Mouse (Mus musculus) stomach, embryonic 14.5 days (tissue): ENCODE measurements at regions not wholly inside any gene's neighbourhood (a gene's known extent, or its start where the extent isn't known, plus 50 kb on each side); places are given as distances from the start of the nearest gene placed in this dataset.
A peak's percentile ranks its signal among the peaks of the same experiment; 100 is the strongest.
"Not testable (repeated sequence)": the region's sequence is repeated elsewhere in the genome, so short reads cannot be mapped to it uniquely, and the experiment has no call there.

ENCODE experiments used
- ATAC-seq: fragments of 200-750 bp; cut with Nextera tagmentation; 2 replicates; pipeline ENCODE4 v1.8.0; 2017; ENCODE audit warnings: low read depth, moderate TSS enrichment; ENCODE audit not compliant: insufficient number of reproducible peaks, insufficient read depth, low FRiP score
- H3K27ac ChIP-seq: fragments of 300-500 bp; sonication (generic); 2 replicates; pipeline ENCODE4 v1.5.1; 2014; ENCODE audit warnings: mild to moderate bottlenecking, low read length, moderate library complexity, mixed read lengths
- H3K27me3 ChIP-seq: fragments of 300-500 bp; sonication (generic); 2 replicates; pipeline ENCODE4 v1.6.1; 2014; ENCODE audit warnings: low read length, control low read depth, mixed read lengths; ENCODE audit not compliant: control insufficient read depth, insufficient read depth
- H3K36me3 ChIP-seq: fragments of 300-500 bp; sonication (generic); 2 replicates; pipeline ENCODE4 v1.6.1; 2014; ENCODE audit warnings: mild to moderate bottlenecking, control low read depth, low read length, moderate library complexity, mixed read lengths; ENCODE audit not compliant: control insufficient read depth, insufficient read depth
- H3K4me1 ChIP-seq: fragments of 300-500 bp; sonication (generic); 2 replicates; pipeline ENCODE4 v1.6.1; 2014; ENCODE audit warnings: low read length, control low read depth, mixed read lengths; ENCODE audit not compliant: control insufficient read depth, insufficient read depth
- H3K4me2 ChIP-seq: fragments of 300-500 bp; sonication (generic); replicated peaks from 2 replicates; pipeline ENCODE4 v1.6.1; 2014; ENCODE audit warnings: low read depth, low read length, control low read depth
- H3K4me3 ChIP-seq: fragments of 300-500 bp; sonication (generic); 2 replicates; pipeline ENCODE4 v1.5.1; 2014; ENCODE audit warnings: low read depth, low read length, control low read depth
- H3K9ac ChIP-seq: fragments of 300-500 bp; sonication (generic); replicated peaks from 2 replicates; pipeline ENCODE4 v1.6.1; 2014; ENCODE audit warnings: low read depth, mild to moderate bottlenecking, control low read depth, low read length, moderate library complexity, mixed read lengths
- H3K9me3 ChIP-seq: fragments of 300-500 bp; sonication (generic); 2 replicates; pipeline ENCODE4 v1.6.1; 2016; ENCODE audit warnings: low read depth, low read length, control low read depth; ENCODE audit not compliant: control insufficient read depth
- WGBS: fragments of 180-500 bp; shearing (Covaris S2); extraction: QIAGEN DNeasy Blood & Tissue Kit; methylation state at CpG from one replicate; pipeline ENCODE4 v1.1.7; 2014; 5-methylcytosine and 5-hydroxymethylcytosine counted together

DNA sequence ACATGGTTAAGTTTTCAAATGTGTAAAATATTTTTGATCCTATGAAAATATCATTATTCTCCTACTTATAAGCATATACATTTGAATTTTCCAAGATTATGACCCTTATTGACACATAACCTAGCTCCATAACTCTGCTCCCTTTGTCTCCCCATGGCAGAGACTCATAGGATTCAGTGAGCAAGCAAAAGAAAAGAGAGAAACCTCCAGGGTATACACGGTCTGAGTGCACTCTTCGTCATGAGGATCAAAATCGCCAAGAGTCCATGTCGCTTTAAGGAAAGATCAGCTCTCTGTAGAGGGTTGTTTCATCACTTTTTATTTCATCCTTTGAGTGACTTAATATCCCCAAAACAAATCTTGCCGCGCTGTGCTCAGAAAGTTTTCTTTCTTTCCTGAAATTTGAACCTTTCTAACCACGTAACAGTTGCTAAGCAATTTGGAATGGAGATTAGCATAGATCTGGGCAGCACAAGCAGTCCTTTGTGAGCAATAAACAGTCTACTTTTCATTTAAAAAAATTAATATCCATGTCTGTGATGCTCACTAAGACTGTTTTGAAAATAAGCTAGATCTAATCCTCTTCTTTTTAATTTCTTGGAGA is 1158.0 kb downstream of the A830018L16Rik start:
- no peak overlapping the region for H3K4me3 ChIP-seq

DNA sequence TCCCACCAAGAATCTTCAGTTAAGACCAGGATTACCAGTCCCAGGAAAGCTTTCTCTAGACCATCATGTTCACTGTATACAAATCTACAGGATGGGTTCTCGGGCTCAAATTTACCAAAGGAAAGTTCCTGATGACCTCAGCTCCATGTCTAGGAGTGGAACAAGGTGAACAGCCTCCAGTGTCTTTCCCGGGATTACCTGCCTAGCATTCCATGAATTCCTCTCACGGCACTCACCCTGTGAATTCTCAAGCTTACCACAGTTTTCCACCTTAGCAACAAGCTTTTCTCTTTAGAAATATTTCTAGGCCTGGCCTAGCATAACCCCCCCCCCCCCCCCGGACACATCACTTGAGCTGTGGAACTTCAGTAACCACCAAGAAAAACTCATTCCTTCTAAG is 1158.9 kb downstream of the A830018L16Rik start:
- Histone ChIP-seq H3K4me1 (no peaks in the 10 kb centered on the region), H3K27ac (no peak overlapping the region), H3K36me3 (no peaks in the 10 kb centered on the region), H3K9ac (no peak overlapping the region), H3K4me2 (no peak overlapping the region), H3K27me3 (no peaks in the 10 kb centered on the region), H3K9me3 (no peaks in the 10 kb centered on the region), H3K4me3 (no peak overlapping the region)
- no peak for ATAC-seq
- WGBS, result 69% methylated on average over 4 of the region's 4 CpGs

More for the DNA sequence above, 1158.0 kb downstream of the A830018L16Rik start:
- Histone ChIP-seq H3K9ac (no peak overlapping the region), H3K4me1 (no peaks in the 10 kb centered on the region), H3K27ac (no peak overlapping the region), H3K36me3 (no peaks in the 10 kb centered on the region), H3K27me3 (no peaks in the 10 kb centered on the region), H3K9me3 (no peaks in the 10 kb centered on the region), H3K4me2 (no peak overlapping the region)
- ATAC-seq, result no peak
- WGBS, result 62% methylated on average over 7 of the region's 7 CpGs

- H3K9ac ChIP-seq, result no peak overlapping the region
- H3K4me3 ChIP-seq, result no peak overlapping the region
- H3K27me3 ChIP-seq, result no peaks in the 10 kb centered on the region
- no peak overlapping the region for H3K27ac ChIP-seq
- H3K36me3 ChIP-seq, result no peaks in the 10 kb centered on the region
- no peaks in the 10 kb centered on the region for H3K9me3 ChIP-seq
- H3K4me1 ChIP-seq, result no peaks in the 10 kb centered on the region
- ATAC-seq, result no peak
- 84% methylated on average over 5 of the region's 5 CpGs for WGBS
- H3K4me2 ChIP-seq, result no peak overlapping the region
These were observed 1160.4 kb downstream of the A830018L16Rik start for GRCm38 (mm10) chr1:12574274-12574673.

DNA sequence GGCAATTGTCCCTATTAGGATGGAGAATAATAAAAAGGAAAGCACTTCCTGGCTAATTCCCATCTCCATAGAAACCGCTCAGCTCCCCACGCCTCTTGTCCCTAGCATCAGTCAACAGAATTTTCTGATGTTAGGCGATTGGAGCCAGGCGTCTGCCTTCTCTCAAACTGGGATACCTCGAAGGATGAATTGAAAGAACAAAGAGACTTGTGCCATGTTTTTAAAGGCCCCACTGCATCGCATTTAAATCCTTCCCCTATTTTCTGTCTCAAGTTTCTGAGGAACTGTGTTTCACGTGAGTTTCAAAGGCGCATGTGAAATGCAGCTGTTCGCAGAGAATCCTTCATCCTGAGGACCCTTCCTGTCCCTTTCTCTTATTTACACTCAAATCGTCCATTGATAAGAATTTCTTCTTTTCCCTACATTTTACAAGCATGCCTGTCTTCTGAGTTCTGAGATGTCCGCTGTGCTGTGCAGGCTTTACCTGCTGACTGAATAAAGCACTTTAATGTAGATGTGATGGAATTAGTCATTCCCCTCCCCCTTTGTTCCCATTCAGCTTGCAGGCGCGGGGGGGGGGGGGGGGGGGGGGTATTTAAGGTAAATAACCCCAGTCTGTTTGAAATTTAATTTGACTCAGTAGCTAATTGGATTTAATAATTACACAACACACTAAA is 1163.3 kb downstream of the A830018L16Rik start:
- H3K4me2 ChIP-seq, result 0 out of 2 replicates have a peak overlapping the region, but pooled peaks have one; percentile 7
- WGBS, result 14% methylated on average over 11 of the region's 13 CpGs
- H3K27ac ChIP-seq, result no peak overlapping the region
- H3K9ac ChIP-seq, result no peak overlapping the region
- H3K4me1 ChIP-seq, result no peaks in the 10 kb centered on the region
- H3K36me3 ChIP-seq, result no peaks in the 10 kb centered on the region
- no peaks in the 10 kb centered on the region for H3K27me3 ChIP-seq
- no peak overlapping the region for H3K4me3 ChIP-seq
- no peaks in the 10 kb centered on the region for H3K9me3 ChIP-seq
- no peak for ATAC-seq

GRCm38 (mm10) chr1:12577978-12578377 is 1164.1 kb downstream of the A830018L16Rik start:
- H3K9ac ChIP-seq, result no peak overlapping the region
- WGBS, result 89% methylated on average over 1 of the region's 1 CpGs
- no peak overlapping the region for H3K27ac ChIP-seq
- H3K4me2 ChIP-seq, result no peak overlapping the region
- no peaks in the 10 kb centered on the region for H3K9me3 ChIP-seq
- H3K4me1 ChIP-seq, result no peaks in the 10 kb centered on the region
- H3K27me3 ChIP-seq, result no peaks in the 10 kb centered on the region
- no peak overlapping the region for H3K4me3 ChIP-seq
- no peaks in the 10 kb centered on the region for H3K36me3 ChIP-seq
- no peak for ATAC-seq

- Histone ChIP-seq H3K27ac (no peak overlapping the region), H3K9ac (no peak overlapping the region), H3K4me1 (no peaks in the 10 kb centered on the region), H3K9me3 (no peaks in the 10 kb centered on the region), H3K4me3 (no peak overlapping the region), H3K27me3 (no peaks in the 10 kb centered on the region), H3K4me2 (no peak overlapping the region), H3K36me3 (no peaks in the 10 kb centered on the region)
- 61% methylated on average over 3 of the region's 3 CpGs for WGBS
- ATAC-seq, result no peak
These were observed 1169.1 kb downstream of the A830018L16Rik start for GRCm38 (mm10) chr1:12583012-12583411.

DNA sequence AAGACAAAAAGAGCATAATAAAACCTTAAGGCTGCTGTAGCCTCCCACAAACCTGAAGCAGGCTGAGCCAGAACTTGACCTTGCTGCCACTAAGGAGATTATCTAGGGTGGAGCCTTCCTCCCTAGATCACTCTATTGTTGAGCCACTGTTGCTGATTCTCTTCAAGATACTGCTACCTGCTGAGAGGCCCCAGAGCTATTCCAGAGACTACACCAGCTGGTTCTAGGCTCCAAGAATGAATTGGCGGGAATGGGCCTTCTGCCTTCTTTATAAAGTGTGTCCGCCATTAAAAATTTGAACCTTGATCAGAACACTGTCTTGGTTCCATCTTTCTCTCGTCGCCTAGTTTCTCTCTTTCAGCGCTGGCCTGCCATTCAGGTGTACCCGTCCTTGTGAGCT is 1173.1 kb downstream of the A830018L16Rik start:
- not testable (repeated sequence) for ATAC-seq, H3K4me2 ChIP-seq, H3K4me1 ChIP-seq, H3K27me3 ChIP-seq, H3K36me3 ChIP-seq, H3K9me3 ChIP-seq, H3K27ac ChIP-seq, H3K4me3 ChIP-seq, H3K9ac ChIP-seq
- WGBS, result 92% methylated on average over 6 of the region's 6 CpGs

DNA sequence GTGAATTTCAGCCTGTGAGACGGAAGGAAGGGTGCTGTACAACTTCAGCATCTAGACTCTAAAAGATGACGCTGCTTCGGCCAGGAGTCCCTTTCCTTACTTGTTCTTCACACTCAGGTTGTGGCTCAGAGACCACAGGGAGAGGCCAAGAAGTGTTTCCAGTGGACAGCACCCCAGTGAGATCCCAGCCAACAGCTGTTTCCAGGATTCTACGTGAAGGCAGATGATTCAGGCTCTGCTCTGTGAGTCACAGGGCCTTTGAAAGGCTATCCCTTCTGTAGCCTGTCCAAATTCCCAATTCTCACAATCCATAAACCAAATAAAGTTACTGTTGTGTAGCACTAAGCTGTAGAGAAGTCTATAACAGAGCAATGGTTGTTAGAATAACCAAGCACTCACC is 1198.2 kb downstream of the A830018L16Rik start:
- H3K9me3 ChIP-seq, result no peaks in the 10 kb centered on the region
- no peak for ATAC-seq
- no peak overlapping the region for H3K27ac ChIP-seq
- no peaks in the 10 kb centered on the region for H3K27me3 ChIP-seq
- H3K4me2 ChIP-seq, result no peak overlapping the region
- H3K36me3 ChIP-seq, result no peaks in the 10 kb centered on the region
- no peak overlapping the region for H3K4me3 ChIP-seq
- no peaks in the 10 kb centered on the region for H3K4me1 ChIP-seq
- WGBS, result 85% methylated on average over 4 of the region's 4 CpGs
- H3K9ac ChIP-seq, result no peak overlapping the region

GRCm38 (mm10) chr1:12615303-12615702 is 1201.4 kb downstream of the A830018L16Rik start:
- no peak for ATAC-seq
- Histone ChIP-seq H3K9ac (no peak overlapping the region), H3K27me3 (no peaks in the 10 kb centered on the region), H3K4me1 (no peaks in the 10 kb centered on the region), H3K9me3 (no peaks in the 10 kb centered on the region), H3K36me3 (no peaks in the 10 kb centered on the region), H3K27ac (no peak overlapping the region), H3K4me3 (no peak overlapping the region), H3K4me2 (no peak overlapping the region)
- 75% methylated on average over 3 of the region's 3 CpGs for WGBS
